Mouse (Mus musculus) midbrain, embryonic 14.5 days (tissue): Measurements from ENCODE around the gene 1110004F10Rik. TPM values are rescaled to one million over a fixed set of nuclear protein-coding genes. Genes with fewer than 3 reads are reported as not detected.

Source experiments
- ATAC-seq: fragments of 200-750 bp; cut with Nextera tagmentation; 2 replicates; pipeline ENCODE4 v1.8.0; 2017; ENCODE audit warnings: moderate number of reproducible peaks, moderate library complexity; ENCODE audit not compliant: low FRiP score, low TSS enrichment
- DNase-seq: peaks from one replicate; pipeline ENCODE4 v3.0.0-alpha.2; 2015
- H3K27ac ChIP-seq: fragments of 300-500 bp; sonication (generic); replicated peaks from 2 replicates; pipeline ENCODE4 v1.5.1; 2014; ENCODE audit warnings: mild to moderate bottlenecking, low read depth, low read length, moderate library complexity
- H3K27me3 ChIP-seq: fragments of 300-500 bp; sonication (generic); 2 replicates; pipeline ENCODE4 v1.6.1; 2014; ENCODE audit warnings: low read length, control low read depth, mixed read lengths; ENCODE audit not compliant: control insufficient read depth, insufficient read depth
- H3K36me3 ChIP-seq: fragments of 300-500 bp; sonication (generic); 2 replicates; pipeline ENCODE4 v1.6.1; 2014; ENCODE audit warnings: low read length, control low read depth; ENCODE audit not compliant: control insufficient read depth, insufficient read depth
- H3K4me1 ChIP-seq: fragments of 300-500 bp; sonication (generic); 2 replicates; pipeline ENCODE4 v1.6.1; 2014; ENCODE audit warnings: mild to moderate bottlenecking, antibody characterized with exemption, low read length, control low read depth; ENCODE audit not compliant: control insufficient read depth, insufficient read depth
- H3K4me2 ChIP-seq: fragments of 300-500 bp; sonication (generic); 2 replicates; pipeline ENCODE4 v1.6.1; 2014; ENCODE audit warnings: mild to moderate bottlenecking, low read length, moderate library complexity
- H3K4me3 ChIP-seq: fragments of 300-500 bp; sonication (generic); replicated peaks from 2 replicates; pipeline ENCODE4 v1.5.1; 2014; ENCODE audit warnings: low read depth, low read length
- H3K9ac ChIP-seq: fragments of 300-500 bp; sonication (generic); replicated peaks from 2 replicates; pipeline ENCODE4 v1.6.1; 2014; ENCODE audit warnings: mild to moderate bottlenecking, low read length, moderate library complexity
- H3K9me3 ChIP-seq: fragments of 300-500 bp; sonication (generic); 2 replicates; pipeline ENCODE4 v1.6.1; 2016; ENCODE audit warnings: low read length, control low read depth, mixed read lengths; ENCODE audit not compliant: control insufficient read depth
- WGBS: fragments of 180-500 bp; shearing (Covaris S2); extraction: QIAGEN DNeasy Blood & Tissue Kit; methylation state at CpG from one replicate; pipeline ENCODE4 v1.1.7; 2014; 5-methylcytosine and 5-hydroxymethylcytosine counted together
- polyA plus RNA-seq: library from polyadenylated mRNA; unstranded; fragments of >200 nt; fragmentation: Nextera tagmentation; extraction: Ambion mirVana; gene quantifications from 2 replicates; pipeline ENCODE4 v1.2.1, GENCODE M21; 2014

The 1110004F10Rik gene
- polyA plus RNA-seq, 1 experiment from 2014 or later: 379 TPM

- peaks cover 33% of the 10 kb centered on the region for H3K27me3 ChIP-seq
- 0% methylated on average over 52 of the region's 54 CpGs for WGBS
- H3K4me1 ChIP-seq: peaks cover 32% of the 10 kb centered on the region
- DNase-seq (peak; percentile 73), ATAC-seq (peak; percentile 59)
- no peaks in the 10 kb centered on the region for H3K9me3 ChIP-seq
- H3K4me2 ChIP-seq: peak overlapping the region; percentile 98
- peak overlapping the region; percentile 54 for H3K4me3 ChIP-seq
- H3K36me3 ChIP-seq: no peaks in the 10 kb centered on the region
- peak overlapping the region; percentile 74 for H3K27ac ChIP-seq
- peak overlapping the region; percentile 59 for H3K9ac ChIP-seq
These were observed 5.6 kb upstream of the 1110004F10Rik start for GRCm38 (mm10) chr7:116033371-116034241.

GRCm38 (mm10) chr7:116034282-116034758, 4.9 kb upstream of the 1110004F10Rik start:
- H3K36me3 ChIP-seq: no peaks in the 10 kb centered on the region
- H3K4me1 ChIP-seq: peaks cover 39% of the 10 kb centered on the region
- ATAC-seq (peak; percentile 58), DNase-seq (peak; percentile 76)
- under 1% methylated on average over 25 of the region's 25 CpGs for WGBS
- no peaks in the 10 kb centered on the region for H3K9me3 ChIP-seq
- H3K27me3 ChIP-seq: peaks cover 39% of the 10 kb centered on the region
- H3K4me3 ChIP-seq: peak overlapping the region; percentile 54
- peak overlapping the region; percentile 59 for H3K9ac ChIP-seq
- H3K27ac ChIP-seq: peak overlapping the region; percentile 74
- peak overlapping the region; percentile 98 for H3K4me2 ChIP-seq

- no peak overlapping the region for H3K9ac ChIP-seq
- DNase-seq (no peak), ATAC-seq (no peak)
- peaks cover 35% of the 10 kb centered on the region for H3K4me1 ChIP-seq
- H3K36me3 ChIP-seq: no peaks in the 10 kb centered on the region
- H3K4me3 ChIP-seq: no peak overlapping the region
- no peak overlapping the region for H3K27ac ChIP-seq
- peak overlapping the region; percentile 98 for H3K4me2 ChIP-seq
- peaks cover 40% of the 10 kb centered on the region for H3K27me3 ChIP-seq
- 43% methylated on average over 4 of the region's 4 CpGs for WGBS
- no peaks in the 10 kb centered on the region for H3K9me3 ChIP-seq
These were observed 3.7 kb upstream of the 1110004F10Rik start for GRCm38 (mm10) chr7:116035504-116035903.

GRCm38 (mm10) chr7:116036591-116037555, 2.3 kb upstream of the 1110004F10Rik start:
- ATAC-seq: no peak
- DNase-seq: no peak
- Histone ChIP-seq H3K27ac (no peak overlapping the region), H3K4me1 (peaks cover 22% of the 10 kb centered on the region), H3K9ac (no peak overlapping the region), H3K27me3 (peaks cover 47% of the 10 kb centered on the region), H3K36me3 (no peaks in the 10 kb centered on the region), H3K4me3 (no peak overlapping the region), H3K4me2 (peak overlapping the region; percentile 30), H3K9me3 (no peaks in the 10 kb centered on the region)
- WGBS: 28% methylated on average over 18 of the region's 18 CpGs

- Histone ChIP-seq H3K27me3 (peaks cover 47% of the 10 kb centered on the region), H3K9me3 (no peaks in the 10 kb centered on the region), H3K36me3 (no peaks in the 10 kb centered on the region), H3K4me1 (peaks cover 22% of the 10 kb centered on the region), H3K4me2 (peak overlapping the region; percentile 99), H3K4me3 (peak overlapping the region; percentile 50; the same call in 1 of the 2 replicates), H3K27ac (no peak overlapping the region), H3K9ac (no peak overlapping the region)
- 3% methylated on average over 13 of the region's 13 CpGs for WGBS
- ATAC-seq (no peak), DNase-seq (no peak)
These were observed 1.2 kb upstream of the 1110004F10Rik start for GRCm38 (mm10) chr7:116038024-116038423.

GRCm38 (mm10) chr7:116038511-116038910, 686 bp upstream of the 1110004F10Rik start, which contains the start of gene Sox6:
Gene Sox6, minus strand, starts transcription at chr7:116038796.
- whole genome bisulfite sequencing: 2% methylated on average over 11 of the region's 11 CpGs

GRCm38 (mm10) chr7:116039538-116040466, 605 bp downstream of the 1110004F10Rik start:
- peak; percentile 93 for DNase-seq
- Histone ChIP-seq H3K27me3 (peaks cover 47% of the 10 kb centered on the region), H3K36me3 (no peaks in the 10 kb centered on the region), H3K27ac (no peak overlapping the region; the same call in 1 of the 2 replicates), H3K4me1 (peaks cover 15% of the 10 kb centered on the region), H3K4me2 (peak overlapping the region; percentile 99), H3K9ac (peak overlapping the region; percentile 51), H3K4me3 (peak overlapping the region; percentile 50), H3K9me3 (no peaks in the 10 kb centered on the region)
- WGBS: under 1% methylated on average over 48 of the region's 48 CpGs
- peak; percentile 80 for ATAC-seq

More at GRCm38 (mm10) chr7:116038511-116038910, 686 bp upstream of the 1110004F10Rik start, which contains the start of gene Sox6:
- no peaks in the 10 kb centered on the region for H3K9me3 ChIP-seq
- peaks cover 22% of the 10 kb centered on the region for H3K4me1 ChIP-seq
- peak within 1 kb of the TSS; percentile 51 for H3K9ac ChIP-seq
- H3K27ac ChIP-seq: no peak within 1 kb of the TSS
- H3K27me3 ChIP-seq: peaks cover 47% of the 10 kb centered on the region
- DNase-seq (peak; percentile 65), ATAC-seq (no peak)
- peak within 1 kb of the TSS; percentile 50 for H3K4me3 ChIP-seq
- no peaks in the 10 kb centered on the region for H3K36me3 ChIP-seq
- peak within 1 kb of the TSS; percentile 99 for H3K4me2 ChIP-seq
